ENCODE assay signal across 7 mouse cellular contexts in genomic region chr9:90269011-90269681, GRCm38 (mm10). TPM values are rescaled to one million over a fixed set of nuclear protein-coding genes. Genes with fewer than 3 reads are reported as not detected.
A peak's percentile ranks its signal among the peaks of the same experiment; 100 is the strongest.
DNase-seq lines count a peak whose midpoint lies in the region; ATAC-seq and TF ChIP-seq lines count a peak whose summit lies in the region.

No protein-coding gene starts in this region.

- H3K9ac ChIP-seq in forebrain, embryonic 15.5 days (replicated peaks), result no peak overlapping the region; the same call in 1 of the 2 replicates

- peak overlapping the region; percentile 90 for H3K4me2 ChIP-seq in forebrain, embryonic 15.5 days (replicated peaks)

- peak overlapping the region; percentile 78 for H3K4me3 ChIP-seq in forebrain, embryonic 15.5 days

- H3K27ac ChIP-seq in forebrain, embryonic 15.5 days (replicated peaks), result 0 out of 2 replicates have a peak overlapping the region, but pooled peaks have one; percentile 7

- H3K4me1 ChIP-seq in forebrain, embryonic 15.5 days, result peaks cover 14% of the 10 kb centered on the region

- peak; percentile 7; the same call in 1 of the 2 replicates for ATAC-seq in forebrain, embryonic 15.5 days (replicated peaks)

- WGBS in forebrain, embryonic 15.5 days, result 42% methylated on average over 7 of the region's 7 CpGs

- no peaks in the 10 kb centered on the region for H3K36me3 ChIP-seq in forebrain, embryonic 15.5 days

- TF ChIP-seq CTCF in brain, embryonic 14.5 days (IDR thresholded peaks at IDR 0.05; ENCODE audit: borderline replicate concordance, extremely low read depth, insufficient read depth, insufficient read length), result no peak

- H3K9me3 ChIP-seq in forebrain, embryonic 15.5 days, result no peaks in the 10 kb centered on the region

- no peak for TF ChIP-seq POLR2A in brain, embryonic 14.5 days (IDR thresholded peaks at IDR 0.05; ENCODE audit: borderline replicate concordance, extremely low read depth, insufficient read depth, insufficient read length, poor library complexity, severe bottlenecking)

- no peaks in the 10 kb centered on the region for H3K27me3 ChIP-seq in forebrain, embryonic 15.5 days

- DNase-seq in T-cell, adult 2 months (ENCODE audit: low spot score), result peak; percentile 40
- peak; percentile 63 for DNase-seq in brain, embryonic 14.5 days (ENCODE audit: low read depth)
- peak; percentile 65 to 66 for DNase-seq in heart, postnatal 36 days
- peak; percentile 45 to 52 for DNase-seq in kidney, postnatal 36 days
- DNase-seq in lung, postnatal 10 days, result peak; percentile 86
- peak; percentile 53 for DNase-seq in retina, postnatal 1 day

- intact Hi-C loops in heart, postnatal 36 days (cut with DNase I), result loop anchor here (5.0 to 10.0 kb wide), 2 partner anchors 42 to 564 kb away; partner anchors contain the start of gene Tmed3

RNA-seq across cellular contexts. Expression of gene Tbc1d2b, which starts 1.5 kb away (rescaled TPM):
- 12.2 and 14.2 TPM in 2 replicates for polyA plus RNA-seq in brain, embryonic 14.5 days (2012; rRNA removed)
- polyA plus RNA-seq in forebrain, embryonic 15.5 days (2015; fragmentation: Nextera tagmentation; extraction: Ambion mirVana), result 6.0 and 6.1 TPM in 2 replicates
- total RNA-seq in heart, postnatal 36 days (2021), result 10 to 100 TPM; 11.2 to 11.8 TPM

Comparison
In these comparisons a context has a peak if more than half of its experiments do, and no peak if none do; other contexts are left out.
1. Peak in every context shown above with its lines: DNase-seq, ATAC-seq, H3K4me3 ChIP-seq and H3K27ac ChIP-seq.